Mouse (Mus musculus) MEL-GATA-1-ER (cell line): ENCODE results near the gene Spata2l.
"Not testable (repeated sequence)": the region's sequence is repeated elsewhere in the genome, so short reads cannot be mapped to it uniquely, and the experiment has no call there.

Experiments used
- DNase-seq: peaks from one replicate; pipeline ENCODE4 v3.0.0-alpha.2; 2012; ENCODE audit warnings: low read depth; ENCODE audit errors: extremely low read depth

Gene Spata2l

DNA sequence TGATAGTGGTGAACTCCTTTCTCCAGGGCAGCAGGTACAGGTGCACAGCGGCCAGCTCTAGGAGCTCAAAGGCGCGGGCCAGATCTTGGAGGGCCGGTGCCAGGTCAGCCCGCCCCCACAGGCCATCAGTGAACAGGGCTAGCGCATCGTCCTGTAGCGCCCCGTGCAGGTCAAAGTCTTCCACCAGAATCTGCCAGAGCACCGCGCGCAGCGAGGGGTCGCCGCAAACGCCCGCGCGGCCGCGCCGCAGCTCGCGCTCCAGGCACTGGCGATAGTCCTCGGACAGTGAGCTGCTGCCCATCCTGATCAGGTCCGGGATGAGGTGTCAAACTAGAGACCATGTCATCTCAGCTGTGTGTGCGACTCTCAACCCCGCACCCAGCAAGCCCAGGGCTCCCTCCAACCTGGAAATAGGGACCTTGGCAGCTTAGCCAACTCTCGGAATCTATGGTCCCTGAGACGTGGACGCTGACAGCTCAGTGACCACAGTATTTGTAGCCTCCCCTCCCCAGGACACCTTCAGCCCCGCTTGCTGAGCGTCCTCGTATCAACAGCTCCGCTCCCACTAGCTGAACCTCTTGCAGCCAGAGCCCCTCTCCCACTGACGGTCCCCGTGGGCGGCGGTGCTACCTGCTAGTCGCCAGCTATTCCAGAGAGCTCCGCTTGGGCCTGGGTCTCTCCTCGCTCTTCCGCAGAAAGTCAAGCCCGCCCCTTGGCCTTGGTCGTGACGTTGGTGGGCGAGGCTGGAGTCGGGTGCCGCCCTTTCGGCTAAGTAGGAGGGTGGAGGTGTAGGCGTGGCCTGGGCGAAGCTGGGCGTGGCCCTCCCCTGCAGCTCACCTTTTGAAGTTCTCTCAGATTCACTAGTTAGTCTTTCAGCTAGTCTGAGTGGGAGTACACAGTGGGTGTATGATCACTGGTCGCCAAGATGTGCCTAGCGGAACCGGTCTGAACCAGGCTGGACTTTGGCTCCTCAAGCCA lies at the start of gene Spata2l:
Spata2l (minus strand) TSS at position 714 of the 978 bp plus-strand sequence.
- peak; percentile 50 for DNase-seq

DNA sequence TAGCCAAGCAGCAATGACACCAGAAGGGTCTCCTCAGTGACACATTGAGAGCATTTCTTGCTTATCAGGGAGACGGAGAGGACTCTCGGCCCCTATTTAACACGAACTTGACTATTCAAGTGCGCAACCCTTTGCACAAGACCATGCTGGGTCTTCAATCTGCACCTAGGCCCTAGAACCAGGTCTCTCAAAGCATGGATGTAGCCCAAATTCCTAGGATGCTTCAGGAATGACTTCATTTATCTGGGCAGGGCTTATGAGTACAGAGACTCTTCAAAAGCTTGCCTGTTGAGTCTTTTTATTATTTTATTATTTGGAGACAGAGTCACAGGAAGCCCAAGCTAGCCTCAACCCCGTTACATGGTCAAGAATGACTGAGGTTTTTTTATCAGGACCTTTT lies 48.5 kb upstream of the Spata2l start:
- DNase-seq: no peak

DNA sequence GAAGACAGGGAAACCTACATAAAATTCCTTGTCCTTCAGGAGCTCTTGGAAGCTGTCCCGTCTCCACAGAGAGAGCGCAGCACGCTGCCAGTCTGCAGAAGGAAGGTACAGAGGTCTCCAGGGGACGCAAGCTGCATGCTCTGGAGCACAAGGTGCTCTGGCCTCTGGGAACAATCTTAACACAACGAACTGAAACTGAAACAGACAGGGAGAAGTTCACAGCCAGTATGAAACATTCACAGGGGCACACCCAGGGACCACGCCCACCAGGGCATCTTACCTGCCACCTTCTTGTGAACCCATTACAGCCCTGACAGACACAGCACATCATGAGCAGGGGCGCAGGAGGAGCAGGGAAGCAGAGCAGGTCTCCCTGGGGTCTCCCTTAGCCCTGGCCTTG lies 48.0 kb upstream of the Spata2l start:
- DNase-seq: no peak

DNA sequence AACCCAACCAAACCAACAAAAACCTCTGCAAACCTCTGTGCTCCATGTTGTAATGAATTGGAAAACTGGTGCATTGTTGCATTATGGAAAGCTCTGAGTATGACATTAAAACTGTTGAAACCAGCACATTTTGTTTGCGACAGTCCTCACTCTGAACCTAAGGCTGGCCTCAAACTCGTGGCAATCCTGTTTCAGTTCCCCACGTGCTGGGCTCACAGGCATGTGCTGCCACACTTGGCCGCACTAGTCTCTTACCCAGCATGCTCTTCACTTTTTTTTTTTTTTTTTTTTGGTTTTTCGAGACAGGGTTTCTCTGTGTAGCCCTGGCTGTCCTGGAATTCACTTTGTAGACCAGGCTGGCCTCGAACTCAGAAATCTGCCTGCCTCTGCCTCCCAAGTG lies 47.0 kb upstream of the Spata2l start:
- DNase-seq: not testable (repeated sequence)

DNA sequence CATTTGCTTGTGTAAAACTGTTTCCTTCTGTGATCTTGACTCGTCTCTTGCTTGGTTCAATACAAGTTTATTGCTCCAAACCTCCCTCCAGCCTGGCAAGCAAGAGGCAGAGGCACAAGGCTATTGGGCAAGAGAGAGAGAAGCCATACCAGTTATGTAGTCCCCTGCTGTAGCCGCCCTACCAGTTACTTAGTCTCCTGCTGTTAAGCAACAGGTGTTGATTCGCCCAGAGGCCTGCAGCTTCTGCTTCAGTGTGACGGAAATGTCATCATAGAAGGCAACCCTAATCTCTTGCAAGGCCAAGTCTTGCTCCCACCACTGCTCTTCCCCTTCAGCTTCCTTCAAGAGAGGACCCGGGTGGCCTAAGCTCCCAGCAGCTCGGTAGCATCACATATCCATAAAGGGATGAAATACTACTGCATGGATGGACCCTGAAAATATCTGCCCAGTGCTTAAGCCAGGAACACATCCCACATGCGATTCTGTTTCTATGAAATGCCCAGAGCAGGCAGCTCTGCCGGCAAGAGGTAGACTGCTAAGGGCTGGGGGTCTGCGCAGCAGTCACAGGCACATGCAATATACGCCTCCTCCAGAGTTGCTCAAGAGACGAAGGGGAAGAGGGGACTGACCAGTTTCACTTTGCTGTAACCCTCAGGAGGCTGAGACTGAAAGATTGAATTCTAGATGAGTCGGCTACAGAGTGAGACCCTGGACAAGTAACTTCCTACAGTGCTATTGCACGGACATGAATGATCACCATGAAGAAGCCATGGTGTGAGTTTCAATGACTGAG lies 44.5 kb upstream of the Spata2l start:
- DNase-seq: no peak

DNA sequence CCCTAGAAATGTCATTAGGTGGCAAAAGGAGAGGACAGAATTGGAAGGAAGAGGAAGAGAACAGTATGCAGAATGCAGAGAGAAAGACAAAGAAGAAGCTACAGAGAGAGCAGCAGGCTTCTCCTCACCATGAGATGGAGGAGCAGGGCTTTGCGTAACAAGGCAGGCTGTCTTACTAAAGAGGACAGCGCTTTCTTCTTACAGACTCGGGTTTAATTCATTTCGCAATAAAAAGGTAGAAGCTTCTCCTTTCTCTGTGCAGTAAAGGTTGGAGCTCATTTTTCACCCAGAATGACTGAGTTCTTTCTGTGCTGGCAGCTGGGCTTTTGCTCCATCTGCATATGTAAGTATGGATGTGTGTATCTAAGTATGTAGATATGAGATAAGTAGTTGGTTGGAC lies 43.8 kb upstream of the Spata2l start:
- DNase-seq: no peak

DNA sequence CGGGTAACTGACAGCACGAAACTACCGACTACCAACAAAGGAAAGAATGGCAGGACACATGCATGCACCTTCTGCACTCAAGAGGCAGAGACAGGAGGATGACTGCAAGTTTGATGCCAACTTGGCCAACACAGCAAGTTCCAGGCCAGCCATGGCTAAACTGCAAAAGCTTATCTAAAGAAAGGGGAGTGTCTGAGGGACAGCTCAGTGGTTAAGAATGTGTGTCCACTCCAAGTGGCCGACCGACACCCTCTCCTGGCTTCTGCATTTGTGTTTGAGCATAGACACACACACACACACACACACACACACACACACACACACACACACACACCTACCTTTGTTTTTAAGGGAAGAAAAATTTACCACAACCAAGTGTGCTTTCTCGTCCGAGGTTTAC lies 42.4 kb upstream of the Spata2l start:
- DNase-seq: no peak

DNA sequence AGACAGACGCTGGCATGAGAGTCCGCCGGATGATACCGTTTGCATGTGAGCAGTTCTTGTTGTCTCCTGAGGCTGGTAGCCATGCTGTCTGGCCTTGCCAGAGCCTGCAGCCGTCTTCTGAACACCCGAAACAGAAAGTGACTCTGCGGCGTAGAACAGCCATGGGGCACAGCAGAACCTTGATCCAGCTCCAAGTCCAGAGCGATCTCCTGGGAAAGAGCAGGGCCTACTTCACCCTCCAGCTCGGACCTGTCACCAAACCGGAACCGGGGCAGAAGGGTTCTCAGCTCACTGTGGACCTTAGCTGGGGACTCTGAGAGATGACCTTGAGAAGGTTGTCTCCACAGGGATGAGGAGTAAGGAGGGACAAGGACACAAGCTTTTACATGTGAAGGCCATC lies 39.1 kb upstream of the Spata2l start:
- no peak for DNase-seq

DNA sequence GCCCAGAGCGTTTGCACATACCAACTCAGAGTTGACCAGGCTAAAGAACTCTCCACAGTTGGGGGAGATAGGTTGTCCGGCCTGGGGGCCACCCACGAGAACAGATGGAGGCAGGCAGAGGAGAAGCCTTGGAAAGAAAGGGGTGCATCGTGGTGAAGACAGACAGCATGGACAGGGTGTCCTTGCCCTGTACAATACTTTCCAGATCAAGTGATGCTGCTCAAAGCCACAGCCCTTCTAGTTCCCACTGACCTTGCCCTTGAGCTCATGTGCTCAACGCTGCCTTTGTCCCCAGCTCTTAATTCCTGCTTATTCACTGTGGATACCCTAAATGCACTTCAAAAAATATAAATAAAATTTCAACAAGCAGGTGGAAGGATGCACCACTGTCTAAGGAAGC lies 38.4 kb upstream of the Spata2l start:
- no peak for DNase-seq

DNA sequence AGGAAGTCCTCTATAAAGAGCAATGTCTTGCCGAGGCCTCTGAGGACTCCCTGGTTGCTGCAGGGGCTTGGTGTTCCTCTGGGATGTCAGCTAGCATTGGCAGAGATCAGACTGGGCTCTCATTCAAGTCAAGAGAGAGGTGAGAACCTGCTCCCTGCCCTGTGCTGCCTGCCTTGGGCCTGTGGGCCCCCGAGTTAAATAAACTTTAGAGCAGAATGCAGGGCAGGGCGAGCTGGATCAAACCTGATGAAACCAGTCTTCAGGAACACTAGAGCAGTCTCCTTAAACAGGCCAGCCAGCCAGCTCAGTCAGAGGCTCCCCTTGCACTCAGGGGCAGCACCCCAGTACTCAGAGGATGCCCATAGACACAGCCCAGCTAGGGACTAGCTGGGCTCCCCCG lies 35.9 kb upstream of the Spata2l start:
- DNase-seq: no peak

DNA sequence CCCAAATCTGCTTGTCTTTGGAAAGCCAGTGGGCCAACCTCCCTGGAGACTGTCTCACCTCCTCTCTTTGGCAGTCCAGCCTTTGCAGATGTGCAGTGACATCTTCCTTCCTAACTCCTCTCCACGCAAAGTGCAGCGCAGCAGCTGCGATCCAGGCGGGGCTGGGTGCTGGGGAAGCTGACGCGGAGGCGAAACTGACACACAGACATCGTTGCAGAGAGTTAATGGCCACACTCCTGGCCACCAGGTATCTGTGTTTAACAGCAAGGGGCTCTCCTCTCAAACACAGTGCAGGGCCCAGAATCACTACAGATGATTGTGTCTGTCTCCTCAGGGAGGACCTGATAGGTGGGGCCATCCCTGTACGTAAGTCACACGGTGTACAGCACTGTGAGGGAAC lies 35.1 kb upstream of the Spata2l start:
- DNase-seq: no peak

DNA sequence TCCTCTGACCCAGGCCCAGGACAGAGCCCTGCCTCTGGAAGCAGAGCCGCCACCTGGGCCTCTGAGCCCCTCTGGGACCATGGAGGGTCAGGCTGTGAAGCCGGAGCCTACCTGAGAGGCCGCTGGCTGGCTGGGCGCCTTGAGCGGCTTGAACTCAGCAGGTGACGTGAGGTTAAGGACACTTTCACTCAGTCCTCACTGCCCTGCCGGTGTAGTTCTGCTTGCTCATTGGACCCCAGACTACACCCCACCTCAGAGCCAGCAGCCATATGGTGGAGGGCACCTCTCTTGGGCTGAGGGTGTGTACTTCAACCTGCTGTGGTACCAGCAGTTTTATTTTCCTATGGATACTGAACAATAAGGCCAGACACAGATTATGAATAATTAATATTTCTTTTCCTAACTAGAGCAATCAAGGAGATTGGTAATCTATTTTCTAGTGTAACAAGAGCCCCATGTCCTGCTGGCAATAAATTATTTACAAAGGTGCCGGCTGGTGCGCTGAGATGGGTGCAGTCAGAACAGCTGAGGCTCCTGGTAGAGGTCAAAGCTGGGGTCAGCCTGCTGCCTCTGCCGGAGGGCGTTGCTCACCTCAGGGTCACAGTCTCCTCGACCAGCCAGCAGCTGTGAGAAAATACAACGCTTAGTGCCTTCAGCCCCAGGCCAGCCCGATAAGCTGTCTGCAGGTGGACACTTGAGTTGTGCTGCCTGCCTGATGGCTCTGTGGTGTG lies 32.1 kb upstream of the Spata2l start:
- no peak for DNase-seq

DNA sequence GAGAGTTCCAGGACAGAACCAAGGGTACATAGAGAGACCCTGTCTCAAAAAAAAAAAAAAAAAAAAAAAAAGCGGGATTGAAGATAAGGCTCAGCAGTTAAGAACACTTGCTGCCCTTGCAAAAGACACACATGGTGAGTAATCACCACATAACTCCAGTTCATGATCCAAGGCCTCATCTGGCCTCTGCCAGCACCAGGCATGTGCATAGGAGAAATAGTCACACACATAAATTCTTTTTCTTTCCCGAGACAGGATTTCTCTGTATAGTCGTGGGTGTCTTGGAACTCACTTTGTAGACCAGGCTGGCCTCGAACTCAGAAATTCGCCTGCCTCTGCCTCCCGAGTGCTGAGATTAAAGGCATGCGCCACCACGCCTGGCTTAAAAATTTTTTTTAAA lies 21.6 kb upstream of the Spata2l start:
- not testable (repeated sequence) for DNase-seq

DNA sequence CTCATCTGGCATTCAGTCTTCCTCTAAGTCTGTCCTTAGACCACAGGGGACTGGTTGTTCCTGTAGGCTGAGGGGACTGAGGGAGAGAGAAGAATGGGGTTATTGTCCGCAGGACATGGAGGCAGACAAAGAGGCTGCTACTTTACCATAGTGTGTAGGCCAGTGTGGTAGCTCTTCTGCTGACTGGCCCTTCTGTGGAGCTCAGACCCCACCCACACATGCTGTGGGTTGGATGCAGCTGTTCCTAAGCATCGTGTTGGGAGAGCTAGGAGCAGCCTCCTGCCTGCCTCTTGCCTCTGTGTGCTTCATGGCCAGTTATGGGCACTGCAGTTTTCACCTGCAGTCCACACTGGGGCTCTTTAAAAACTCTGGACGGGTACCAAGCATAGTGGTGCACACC lies 21.1 kb upstream of the Spata2l start:
- no peak for DNase-seq

DNA sequence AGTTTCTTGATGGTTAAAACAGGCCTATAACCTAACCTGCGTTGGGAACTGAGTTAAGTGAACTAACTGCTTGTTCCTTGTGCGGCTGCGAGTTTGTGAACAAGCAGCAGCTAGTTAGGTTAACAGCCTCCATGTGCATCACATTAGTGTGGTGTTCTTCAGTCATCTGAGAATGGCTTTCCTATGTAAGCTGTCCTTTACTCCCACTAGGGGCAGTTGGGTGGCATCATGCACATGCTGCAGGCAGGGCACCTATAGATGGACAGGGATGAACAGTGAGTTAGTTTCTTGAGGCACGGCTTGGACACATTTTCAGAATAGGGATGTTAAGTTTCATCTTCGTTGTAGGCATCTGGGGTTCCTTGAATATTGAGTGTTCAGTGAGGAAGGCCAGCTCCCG lies 19.1 kb upstream of the Spata2l start:
- DNase-seq: peak; percentile 17

DNA sequence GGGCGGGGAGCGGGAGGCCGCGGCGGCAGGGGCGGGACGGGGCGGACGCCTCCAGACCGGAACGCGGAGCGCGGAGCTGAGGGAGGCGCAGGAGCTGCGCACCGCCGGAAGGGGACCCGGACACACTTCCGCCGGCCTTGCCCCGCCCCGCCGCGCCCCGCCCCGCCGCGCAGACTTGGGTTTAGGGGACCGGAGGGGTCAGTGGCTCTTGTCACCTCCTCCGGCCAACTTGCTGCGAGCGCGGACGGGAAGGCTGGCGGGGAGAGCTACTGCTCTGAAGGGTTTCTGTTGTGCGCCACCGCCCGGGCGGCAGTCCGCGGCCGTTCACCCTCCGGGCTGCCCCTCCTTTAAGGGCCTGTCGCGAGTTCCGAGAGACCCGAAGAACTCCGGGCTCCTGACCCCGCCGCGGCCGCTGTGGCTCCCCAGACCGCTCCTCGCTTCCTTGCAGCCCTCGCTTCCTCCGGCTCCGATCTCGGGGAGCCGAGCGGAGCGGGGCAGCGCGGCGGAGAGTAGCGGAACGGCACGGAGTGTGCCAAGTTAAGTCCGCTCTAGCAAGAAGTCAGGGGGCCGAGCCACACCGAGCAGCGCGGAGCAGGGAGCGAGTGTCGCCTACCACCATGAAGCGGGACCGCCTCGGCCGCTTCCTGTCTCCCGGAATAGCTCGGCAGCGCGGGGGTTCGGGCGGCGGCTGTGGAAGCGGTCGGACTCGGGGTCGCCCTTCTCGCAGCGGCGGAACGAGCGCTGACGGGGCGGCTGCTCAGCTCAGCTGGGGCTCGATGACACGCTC lies 18.3 kb upstream of the Spata2l start, which contains the start of the genes Zfp276 and Vps9d1:
Zfp276 (plus strand) TSS at position 97 of the 787 bp plus-strand sequence.
Vps9d1 (minus strand) TSS at position 250 of the 787 bp plus-strand sequence.
- DNase-seq: peak; percentile 29

DNA sequence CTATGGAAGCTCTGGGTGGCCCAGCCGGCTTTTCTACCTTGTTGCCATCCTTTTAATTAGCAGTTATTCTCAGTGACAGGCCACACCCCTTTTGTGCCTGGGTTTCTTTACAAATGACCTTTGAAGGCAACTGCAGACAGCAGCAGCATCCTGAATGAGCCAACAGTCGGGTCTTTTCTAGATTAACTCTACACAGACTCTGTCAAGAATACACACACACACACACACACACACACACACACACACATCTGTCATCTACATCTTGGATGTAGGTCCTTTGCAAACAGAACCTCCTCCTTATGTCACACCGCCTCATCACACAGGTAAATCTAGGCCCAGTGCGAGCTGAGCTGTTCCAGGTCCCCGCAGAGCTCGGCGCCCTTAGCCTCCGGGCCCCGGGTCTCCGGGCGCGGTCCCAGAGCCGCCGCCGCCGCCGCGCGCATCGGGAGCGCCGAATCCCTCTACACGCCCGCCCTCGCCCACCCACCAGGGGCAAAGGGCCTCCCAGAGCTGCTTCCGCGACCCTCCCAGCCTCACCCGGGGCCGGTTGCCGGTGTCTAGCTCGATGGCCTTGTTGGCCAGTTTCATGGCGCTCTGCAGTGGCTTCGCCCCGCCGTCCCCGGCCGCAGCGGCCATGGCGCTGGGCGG lies 17.5 kb upstream of the Spata2l start:
- peak; percentile 35 for DNase-seq

DNA sequence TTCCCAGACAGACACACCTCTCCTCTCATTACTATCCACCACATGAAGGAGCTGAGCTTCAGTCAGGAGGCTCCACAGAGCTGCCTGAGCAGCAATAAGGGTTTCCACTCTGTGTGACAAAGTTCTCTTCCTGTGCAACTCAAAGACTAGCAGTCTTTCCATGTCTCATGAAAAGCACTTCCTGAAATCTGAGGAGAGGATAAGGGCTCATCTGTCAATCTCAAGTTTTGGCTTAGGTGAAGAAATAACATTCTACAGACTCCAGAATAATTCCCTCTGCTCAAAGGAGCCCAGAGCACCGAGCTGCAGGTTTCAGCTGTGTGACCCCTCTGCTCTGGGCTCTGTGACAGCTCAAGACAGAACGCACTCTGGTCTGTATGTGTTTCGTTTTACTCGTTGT lies 16.9 kb upstream of the Spata2l start:
- peak; percentile 36 for DNase-seq

DNA sequence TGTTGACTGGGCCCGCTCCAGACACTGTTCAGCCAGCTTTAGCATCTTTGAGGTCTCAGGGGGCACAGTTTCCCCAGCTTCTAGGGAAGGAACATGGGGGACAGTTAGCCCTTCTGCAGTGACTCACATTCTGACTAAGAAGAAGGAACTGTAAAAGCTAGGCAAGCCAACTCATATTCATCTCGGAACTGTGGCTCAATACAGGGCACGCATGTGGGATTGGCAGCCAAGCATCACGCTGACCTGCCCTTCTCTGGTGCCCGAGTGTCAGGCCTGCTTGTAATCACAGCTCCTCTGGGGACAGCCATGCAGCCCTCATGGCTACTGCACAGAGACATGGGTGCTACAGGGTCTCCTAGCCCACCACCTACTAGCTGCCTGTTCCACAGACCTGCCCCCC lies 14.9 kb upstream of the Spata2l start:
- DNase-seq: no peak

DNA sequence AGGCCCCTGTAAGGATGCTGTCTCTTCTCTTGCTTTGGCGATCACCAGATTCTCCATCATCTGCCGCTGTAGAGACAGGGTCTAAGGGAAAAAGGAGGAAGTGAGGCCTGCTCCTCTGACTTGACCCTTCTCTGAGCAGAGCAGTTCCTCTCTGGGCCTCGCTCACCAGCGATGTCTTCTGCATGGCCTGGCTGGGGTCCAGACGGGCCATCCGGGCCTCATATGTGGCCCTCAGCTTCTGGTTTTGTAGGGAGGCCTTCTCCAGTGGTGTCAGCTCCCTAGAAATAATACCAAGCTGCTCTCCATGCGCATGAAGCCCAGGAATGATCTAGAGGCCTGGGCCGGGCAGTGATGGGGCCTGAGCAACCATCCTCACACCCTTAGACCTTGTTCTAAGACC lies 12.6 kb upstream of the Spata2l start:
- DNase-seq: no peak
